Mouse (Mus musculus): ENCODE results near the gene Mettl7a2. TPM values are rescaled to one million over a fixed set of nuclear protein-coding genes. Genes with fewer than 3 reads are reported as not detected.
A peak's percentile ranks its signal among the peaks of the same experiment; 100 is the strongest.
"Not testable (repeated sequence)": the region's sequence is repeated elsewhere in the genome, so short reads cannot be mapped to it uniquely, and the experiment has no call there.

Mettl7a2 gene
- polyA plus RNA-seq (2015; fragmentation: Nextera tagmentation; extraction: Ambion mirVana): not detected in 2 replicates

DNA sequence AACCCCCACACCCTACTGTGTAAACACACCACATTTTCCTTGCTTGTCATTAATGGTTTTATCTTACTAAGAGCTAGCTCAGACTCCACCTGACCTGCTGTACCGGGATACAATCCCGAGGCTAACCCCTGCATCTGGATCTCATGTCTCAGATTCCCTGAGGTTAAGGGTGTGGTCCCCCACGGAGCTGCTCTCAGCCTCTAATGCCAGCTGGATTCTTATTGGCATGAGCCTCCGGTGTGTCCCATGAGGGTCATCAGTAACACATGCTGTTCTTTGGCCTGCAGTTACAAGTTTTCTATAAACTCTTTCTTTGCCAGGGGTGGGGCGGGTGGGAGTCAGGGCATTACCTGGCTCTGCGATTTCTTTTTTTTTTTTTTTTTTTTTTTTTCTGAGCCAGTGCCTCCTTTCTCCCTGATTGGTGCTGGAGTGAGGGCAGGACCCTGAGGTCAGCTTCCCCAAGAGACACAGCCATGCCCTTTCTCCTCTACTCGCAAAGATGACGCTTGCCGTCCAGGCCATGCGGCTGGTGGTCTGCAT is at the start of gene Mettl7a2, which contains the start of gene Methig1:
Mettl7a2 (plus strand) TSS at position 490 of the 540 bp plus-strand sequence.
Methig1 (plus strand) TSS at position 439 of the 540 bp plus-strand sequence.
- Histone ChIP-seq H3K4me3 (no peak within 1 kb of the TSS), H3K27ac (replicated peaks) (no peak within 1 kb of the TSS), H3K9ac (replicated peaks) (no peak within 1 kb of the TSS), H3K9me3 (no peaks in the 10 kb centered on the region), H3K4me1 (no peaks in the 10 kb centered on the region), H3K36me3 (no peaks in the 10 kb centered on the region), H3K4me2 (replicated peaks) (no peak within 1 kb of the TSS), H3K27me3 (no peaks in the 10 kb centered on the region)
- 92% methylated on average over 10 of the region's 10 CpGs for WGBS
- no peak for ATAC-seq (replicated peaks)

DNA sequence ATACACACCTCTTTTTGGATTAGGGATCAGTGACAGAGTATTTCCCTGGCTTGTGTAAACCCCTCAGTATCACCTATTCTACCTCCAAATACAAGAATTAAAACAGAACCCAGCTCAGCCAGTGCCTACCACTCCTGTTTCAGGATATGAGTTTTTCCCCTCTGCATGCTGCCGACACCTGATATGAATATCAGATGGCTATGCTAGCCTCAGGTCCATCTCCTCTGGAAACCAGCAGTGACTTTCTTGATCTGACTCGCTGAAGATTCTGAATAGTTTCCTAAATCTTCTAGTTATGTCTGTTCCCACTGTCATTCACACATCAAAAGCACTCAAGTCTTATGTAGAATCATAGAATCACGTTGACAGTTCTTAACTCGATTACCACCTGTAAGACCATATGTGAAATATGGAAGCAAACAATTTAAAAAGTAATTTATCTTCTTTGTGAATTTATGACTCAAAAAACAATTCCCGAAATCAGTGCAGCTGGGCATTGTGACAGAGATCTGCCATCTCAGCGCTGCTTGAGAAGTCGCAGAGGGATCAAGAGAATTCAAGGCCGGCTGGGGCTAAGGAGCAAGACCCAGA is 49.5 kb upstream of the Mettl7a2 start:
- Histone ChIP-seq H3K36me3 (no peaks in the 10 kb centered on the region), H3K27ac (replicated peaks) (peak overlapping the region; percentile 90; the same call in 1 of the 2 replicates), H3K4me3 (peak overlapping the region; percentile 54)

DNA sequence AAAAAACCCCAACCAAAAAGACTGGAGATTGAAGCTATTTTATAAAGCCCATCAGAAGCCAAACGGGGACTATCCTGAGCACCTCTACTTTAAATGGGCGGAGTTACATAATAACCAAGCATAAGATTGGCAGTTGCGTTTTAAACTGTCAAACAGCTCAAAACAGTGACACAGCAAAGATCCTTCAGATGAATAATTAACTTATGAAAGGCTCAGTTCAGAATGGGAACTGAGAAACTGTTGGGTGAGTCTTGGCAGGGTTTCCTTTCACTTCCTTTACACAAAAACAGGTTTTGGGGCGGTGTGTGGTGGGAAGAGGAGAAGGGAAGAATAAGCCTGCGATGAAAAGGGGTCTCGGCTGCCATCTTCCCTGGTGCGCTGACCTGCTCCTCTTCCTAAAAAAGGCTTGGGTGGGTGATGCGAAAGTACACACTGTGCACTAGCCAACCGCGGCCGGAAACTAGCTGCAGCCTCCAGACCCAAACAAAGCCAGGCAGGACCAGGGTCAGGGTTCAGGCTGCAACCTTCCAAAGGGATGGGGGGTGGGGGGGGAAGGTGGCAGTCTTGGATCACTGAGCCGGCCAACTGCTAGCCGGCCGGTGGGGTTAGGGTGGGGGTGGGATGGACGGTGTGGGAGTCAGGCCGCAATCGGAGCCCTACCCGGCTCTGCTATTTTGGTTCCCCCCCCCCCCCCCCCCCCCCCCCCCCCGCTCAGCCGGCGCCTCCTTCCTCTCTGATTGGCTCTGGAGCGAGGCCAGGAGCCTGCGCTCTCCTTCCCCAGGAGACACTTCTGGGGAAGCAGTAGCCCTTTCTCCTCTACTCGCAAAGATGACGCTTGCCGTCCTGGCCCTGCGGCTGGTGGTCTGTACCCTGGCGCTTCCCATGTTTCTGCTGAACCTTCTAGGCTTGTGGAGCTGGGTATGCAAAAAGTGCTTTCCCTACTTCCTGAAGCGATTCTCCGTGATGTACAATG is 48.7 kb upstream of the Mettl7a2 start, which contains the start of gene Mettl7a1:
Mettl7a1 (plus strand) TSS at position 122 of the 973 bp plus-strand sequence.
- Histone ChIP-seq H3K9me3 (no peaks in the 10 kb centered on the region), H3K27ac (replicated peaks) (peak within 1 kb of the TSS; percentile 90), H3K4me3 (peak within 1 kb of the TSS; percentile 54), H3K4me1 (peaks cover 15% of the 10 kb centered on the region), H3K4me2 (replicated peaks) (peak within 1 kb of the TSS; percentile 80), H3K9ac (replicated peaks) (peak within 1 kb of the TSS; percentile 66), H3K36me3 (no peaks in the 10 kb centered on the region), H3K27me3 (no peaks in the 10 kb centered on the region)
- WGBS: 2% methylated on average over 25 of the region's 30 CpGs
- peak; percentile 88 for ATAC-seq (replicated peaks)

More for the DNA sequence above, 49.5 kb upstream of the Mettl7a2 start:
- no peaks in the 10 kb centered on the region for H3K9me3 ChIP-seq
- H3K27me3 ChIP-seq: no peaks in the 10 kb centered on the region
- no peak overlapping the region for H3K9ac ChIP-seq (replicated peaks)
- peak overlapping the region; percentile 80 for H3K4me2 ChIP-seq (replicated peaks)
- ATAC-seq (replicated peaks): no peak
- peaks cover 15% of the 10 kb centered on the region for H3K4me1 ChIP-seq
- 53% methylated on average over 8 of the region's 8 CpGs for WGBS

DNA sequence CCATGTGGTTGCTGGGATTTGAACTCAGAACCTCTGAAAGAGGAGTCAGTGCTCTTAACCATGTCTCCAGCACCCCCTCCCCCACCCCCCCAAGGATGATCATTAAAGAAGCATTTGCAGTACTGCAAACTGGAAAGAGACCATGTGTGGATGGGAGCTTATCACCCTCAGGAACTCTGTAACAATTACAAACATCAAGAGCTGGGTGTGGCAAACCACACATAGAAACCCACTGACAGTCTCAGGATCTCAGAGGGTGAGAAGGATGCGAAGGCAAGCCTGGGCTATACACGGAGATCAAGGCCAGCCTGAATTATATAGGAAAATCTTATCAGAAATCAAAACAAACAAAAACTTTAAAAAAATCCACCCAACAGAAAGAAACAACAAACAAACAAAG is 46.8 kb upstream of the Mettl7a2 start:
- Histone ChIP-seq H3K36me3 (no peaks in the 10 kb centered on the region), H3K9me3 (no peaks in the 10 kb centered on the region), H3K4me3 (no peak overlapping the region), H3K27me3 (no peaks in the 10 kb centered on the region), H3K27ac (replicated peaks) (no peak overlapping the region), H3K4me1 (peaks cover 15% of the 10 kb centered on the region), H3K4me2 (replicated peaks) (no peak overlapping the region), H3K9ac (replicated peaks) (no peak overlapping the region)
- 90% methylated on average over 2 of the region's 2 CpGs for WGBS
- no peak for ATAC-seq (replicated peaks)

DNA sequence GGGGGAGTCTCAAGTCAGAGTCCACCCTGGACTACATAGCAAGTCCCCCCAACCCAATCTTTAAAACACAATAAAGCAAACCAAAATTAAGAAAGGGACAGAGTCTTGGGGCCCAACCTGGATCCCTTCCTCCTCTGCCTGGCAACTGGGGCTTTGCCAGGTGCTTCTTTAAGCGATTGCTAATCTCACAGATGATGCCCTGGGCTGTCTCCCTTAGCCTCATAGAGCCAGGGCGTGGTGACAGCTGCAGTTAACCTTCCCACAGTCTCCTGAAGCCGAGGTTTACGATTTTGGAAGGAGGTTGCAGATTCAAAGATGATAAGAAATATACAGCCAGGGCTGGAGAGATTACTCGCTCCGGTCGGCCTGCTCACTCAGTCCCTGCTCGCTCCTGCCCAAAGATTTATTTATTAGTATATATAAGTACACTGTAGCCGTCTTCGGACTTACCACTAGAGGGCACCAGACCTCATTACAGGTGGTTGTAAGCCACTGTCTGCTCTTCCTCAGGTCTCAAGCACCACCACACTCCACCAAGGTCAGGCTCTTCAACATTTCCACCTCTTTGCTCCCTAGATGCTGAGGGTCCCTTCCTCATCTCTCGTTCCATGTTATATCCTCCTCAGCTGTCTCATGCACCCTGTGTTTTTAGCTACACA is 45.4 kb upstream of the Mettl7a2 start:
- not testable (repeated sequence) for H3K4me2 ChIP-seq (replicated peaks); H3K9ac ChIP-seq (replicated peaks); ATAC-seq (replicated peaks); H3K27ac ChIP-seq (replicated peaks); H3K4me3 ChIP-seq; H3K36me3 ChIP-seq; H3K27me3 ChIP-seq; H3K9me3 ChIP-seq
- WGBS: 41% methylated on average over 11 of the region's 11 CpGs
- peaks cover 15% of the 10 kb centered on the region for H3K4me1 ChIP-seq

DNA sequence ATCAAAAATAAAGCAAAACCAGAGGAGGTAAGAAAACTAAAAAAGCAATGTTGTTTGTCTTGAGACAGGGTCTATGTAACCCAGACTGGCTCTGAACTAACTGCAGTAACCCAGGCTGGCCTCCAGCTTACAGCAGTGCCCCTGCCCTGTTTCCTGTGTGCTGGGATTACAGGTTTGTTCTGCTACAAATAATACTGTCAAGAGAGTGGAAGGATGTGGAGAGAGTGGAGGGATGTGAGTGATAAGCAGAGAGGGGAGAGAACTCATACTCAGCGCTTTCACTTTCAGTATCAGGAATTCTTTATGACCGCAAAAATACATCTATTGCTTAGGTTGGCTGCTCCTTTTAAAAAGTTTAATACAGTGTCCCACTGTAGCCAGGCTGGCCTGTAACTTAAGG is 40.7 kb upstream of the Mettl7a2 start:
- Histone ChIP-seq H3K4me1 (no peaks in the 10 kb centered on the region), H3K4me3 (no peak overlapping the region), H3K4me2 (replicated peaks) (no peak overlapping the region), H3K9ac (replicated peaks) (no peak overlapping the region), H3K9me3 (no peaks in the 10 kb centered on the region), H3K36me3 (no peaks in the 10 kb centered on the region), H3K27ac (replicated peaks) (no peak overlapping the region), H3K27me3 (no peaks in the 10 kb centered on the region)
- 98% methylated on average over 2 of the region's 2 CpGs for WGBS
- no peak for ATAC-seq (replicated peaks)

DNA sequence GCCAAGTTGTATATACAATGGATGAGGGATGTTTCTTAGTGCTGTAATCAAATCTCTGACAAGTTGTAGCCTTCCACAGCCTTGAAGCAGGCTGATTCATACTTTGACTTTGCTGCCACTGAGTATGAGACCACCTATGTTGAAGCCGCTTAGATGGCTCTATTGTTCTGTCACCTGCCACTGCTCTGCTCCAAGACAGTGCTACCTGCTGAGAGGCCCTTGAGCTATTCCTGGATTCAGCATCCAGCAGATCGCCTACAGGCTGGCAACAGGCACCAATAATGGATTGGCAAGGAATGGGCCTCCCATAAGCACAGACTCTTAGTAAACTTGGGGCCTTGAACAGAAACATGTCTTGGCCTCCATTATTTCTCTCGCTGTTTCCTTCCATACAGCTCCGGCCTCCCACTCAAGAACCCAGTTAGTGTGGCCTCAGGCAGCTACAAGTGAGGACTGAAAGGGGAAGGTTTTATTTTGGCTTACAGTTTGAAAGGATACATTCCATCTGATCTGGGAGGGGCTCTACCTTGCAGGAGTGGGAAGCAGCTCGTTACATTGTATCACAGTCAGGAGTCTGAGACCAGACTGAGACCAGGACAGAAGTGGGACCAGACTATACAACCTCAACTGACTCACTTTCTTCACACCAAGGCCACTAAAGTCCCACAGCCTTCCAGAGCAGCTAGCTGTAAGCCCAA is 38.4 kb upstream of the Mettl7a2 start:
- H3K27me3 ChIP-seq: no peaks in the 10 kb centered on the region
- H3K4me2 ChIP-seq (replicated peaks): no peak overlapping the region
- H3K36me3 ChIP-seq: no peaks in the 10 kb centered on the region
- no peak overlapping the region for H3K27ac ChIP-seq (replicated peaks)
- H3K9ac ChIP-seq (replicated peaks): no peak overlapping the region
- 84% methylated on average over 5 of the region's 5 CpGs for WGBS
- no peaks in the 10 kb centered on the region for H3K9me3 ChIP-seq
- H3K4me1 ChIP-seq: no peaks in the 10 kb centered on the region
- ATAC-seq (replicated peaks): no peak
- no peak overlapping the region for H3K4me3 ChIP-seq

DNA sequence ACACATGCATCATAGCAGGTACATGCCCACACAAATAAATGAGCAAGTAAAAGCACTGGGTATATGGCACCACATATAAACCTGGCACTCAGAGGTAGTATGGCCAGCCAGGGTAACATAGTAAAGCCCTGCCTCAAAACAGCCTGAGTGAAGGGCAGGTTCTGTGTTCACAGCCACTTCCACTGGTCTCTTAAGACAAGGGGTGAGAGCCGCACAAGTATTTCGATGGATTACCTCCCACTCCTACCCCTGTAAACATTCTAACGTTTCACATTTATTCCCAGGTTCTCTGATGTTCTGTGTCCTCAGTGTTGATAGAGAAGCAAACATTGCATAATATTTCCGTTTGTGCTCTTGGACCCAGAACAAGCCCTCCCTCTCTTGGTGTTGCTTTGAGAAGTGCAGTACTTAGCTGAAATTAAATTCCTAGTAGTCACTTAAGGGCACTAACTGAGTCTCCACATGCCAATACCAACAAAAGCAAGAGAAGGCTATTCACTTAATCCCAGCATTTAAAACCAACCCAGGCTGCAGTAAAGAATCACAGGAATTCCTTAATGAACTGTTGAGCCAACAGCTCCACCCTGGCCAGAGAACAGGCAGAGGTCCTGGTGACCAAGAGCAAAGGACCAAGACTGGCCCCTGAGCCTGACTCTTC is 34.9 kb upstream of the Mettl7a2 start:
- not testable (repeated sequence) for H3K27ac ChIP-seq (replicated peaks); H3K4me1 ChIP-seq; H3K4me3 ChIP-seq; ATAC-seq (replicated peaks); H3K27me3 ChIP-seq; H3K9ac ChIP-seq (replicated peaks); H3K9me3 ChIP-seq; H3K4me2 ChIP-seq (replicated peaks); H3K36me3 ChIP-seq
- 45% methylated on average over 4 of the region's 4 CpGs for WGBS

DNA sequence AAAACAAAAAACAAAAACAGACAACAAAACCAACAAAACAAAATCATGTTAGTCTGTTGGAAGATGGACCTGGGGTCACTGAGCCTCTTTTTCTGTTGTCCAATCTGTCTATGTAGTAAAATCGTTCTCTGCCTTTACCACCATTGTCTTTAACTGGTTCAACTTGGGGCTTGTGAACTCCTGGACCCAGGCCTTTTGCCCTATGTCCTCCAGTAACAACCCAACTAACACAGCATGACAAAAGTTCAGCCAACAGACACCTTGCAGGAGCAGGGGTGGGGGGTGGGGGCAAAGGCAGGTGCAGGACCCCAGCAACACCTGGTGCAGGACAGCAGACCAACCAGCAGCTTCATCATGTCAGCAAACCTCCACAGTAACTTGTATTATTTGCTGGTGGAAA is 33.1 kb upstream of the Mettl7a2 start:
- Histone ChIP-seq H3K9ac (replicated peaks) (no peak overlapping the region), H3K4me1 (no peaks in the 10 kb centered on the region), H3K27ac (replicated peaks) (no peak overlapping the region), H3K4me2 (replicated peaks) (no peak overlapping the region), H3K9me3 (no peaks in the 10 kb centered on the region), H3K36me3 (no peaks in the 10 kb centered on the region), H3K27me3 (no peaks in the 10 kb centered on the region), H3K4me3 (no peak overlapping the region)
- no peak for ATAC-seq (replicated peaks)
- WGBS: 80% methylated on average over 1 of the region's 1 CpGs

DNA sequence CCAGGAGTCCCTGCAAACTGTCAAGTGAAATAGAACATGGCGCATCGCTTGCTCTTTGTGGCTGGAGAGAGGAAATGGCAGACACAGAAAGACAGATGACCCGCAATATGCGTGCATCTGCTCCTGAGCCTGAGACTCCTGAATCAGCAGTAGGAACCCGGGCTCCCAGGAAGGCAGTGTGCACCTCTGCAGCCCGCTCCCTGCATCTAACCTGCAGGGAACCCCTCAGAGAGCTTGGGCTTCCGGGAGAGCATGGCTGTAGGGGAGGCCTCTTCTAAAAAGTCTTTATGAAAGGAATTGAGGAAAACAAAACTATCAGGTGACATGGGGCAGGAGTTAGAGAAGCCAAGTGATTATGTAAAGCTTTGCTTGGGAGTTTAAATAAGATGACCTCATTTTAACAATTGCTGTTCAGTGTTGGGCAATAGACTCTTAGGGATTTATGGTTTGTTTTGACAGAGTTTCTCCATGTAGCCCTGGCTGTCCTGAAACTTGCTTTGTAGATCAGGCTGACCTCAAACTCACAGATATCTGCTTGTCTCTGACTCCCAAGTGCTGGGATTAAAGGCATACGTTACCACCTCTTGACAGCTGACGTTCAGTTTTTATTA is 32.6 kb upstream of the Mettl7a2 start:
- H3K27me3 ChIP-seq: no peaks in the 10 kb centered on the region
- H3K4me3 ChIP-seq: no peak overlapping the region
- H3K4me1 ChIP-seq: no peaks in the 10 kb centered on the region
- no peaks in the 10 kb centered on the region for H3K36me3 ChIP-seq
- no peaks in the 10 kb centered on the region for H3K9me3 ChIP-seq
- H3K27ac ChIP-seq (replicated peaks): no peak overlapping the region
- H3K9ac ChIP-seq (replicated peaks): no peak overlapping the region
- no peak for ATAC-seq (replicated peaks)
- H3K4me2 ChIP-seq (replicated peaks): no peak overlapping the region
- 77% methylated on average over 9 of the region's 9 CpGs for WGBS

DNA sequence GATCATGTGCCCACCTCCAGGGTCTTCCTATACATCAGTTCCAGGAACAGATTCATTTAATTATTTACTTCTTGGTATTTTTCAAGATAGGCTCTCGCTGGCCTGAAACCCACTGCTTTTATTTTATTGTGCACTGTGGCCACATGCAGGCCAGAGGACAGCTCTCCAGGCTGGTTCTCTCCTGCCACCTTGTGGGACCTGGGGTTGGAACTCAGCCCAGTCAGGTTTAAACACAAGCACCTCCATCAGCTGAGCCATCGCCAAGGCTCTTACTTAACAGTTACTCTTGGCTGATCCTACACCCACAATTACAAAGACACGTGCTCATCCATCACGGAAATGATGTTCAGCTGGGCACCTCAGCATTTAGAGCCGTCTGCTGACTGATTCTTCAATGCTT is 31.9 kb upstream of the Mettl7a2 start:
- H3K27ac ChIP-seq (replicated peaks): no peak overlapping the region
- H3K4me1 ChIP-seq: no peaks in the 10 kb centered on the region
- no peak for ATAC-seq (replicated peaks)
- no peaks in the 10 kb centered on the region for H3K9me3 ChIP-seq
- no peak overlapping the region for H3K4me3 ChIP-seq
- no peak overlapping the region for H3K9ac ChIP-seq (replicated peaks)
- H3K36me3 ChIP-seq: no peaks in the 10 kb centered on the region
- H3K4me2 ChIP-seq (replicated peaks): no peak overlapping the region
- 54% methylated on average over 5 of the region's 5 CpGs for WGBS
- H3K27me3 ChIP-seq: no peaks in the 10 kb centered on the region
